Mouse (Mus musculus): ENCODE measurements around the gene Defa30. TPM values are rescaled to one million over a fixed set of nuclear protein-coding genes. Genes with fewer than 3 reads are reported as not detected.
"Not testable (repeated sequence)": the region's sequence is repeated elsewhere in the genome, so short reads cannot be mapped to it uniquely, and the experiment has no call there.

Defa30 gene
- total RNA-seq (2014; rRNA removed; ENCODE audit: low replicate concordance) (not detected in 2 replicates), polyA plus RNA-seq (2015; fragmentation: Nextera tagmentation; extraction: Ambion mirVana) (not detected in 2 replicates)

DNA sequence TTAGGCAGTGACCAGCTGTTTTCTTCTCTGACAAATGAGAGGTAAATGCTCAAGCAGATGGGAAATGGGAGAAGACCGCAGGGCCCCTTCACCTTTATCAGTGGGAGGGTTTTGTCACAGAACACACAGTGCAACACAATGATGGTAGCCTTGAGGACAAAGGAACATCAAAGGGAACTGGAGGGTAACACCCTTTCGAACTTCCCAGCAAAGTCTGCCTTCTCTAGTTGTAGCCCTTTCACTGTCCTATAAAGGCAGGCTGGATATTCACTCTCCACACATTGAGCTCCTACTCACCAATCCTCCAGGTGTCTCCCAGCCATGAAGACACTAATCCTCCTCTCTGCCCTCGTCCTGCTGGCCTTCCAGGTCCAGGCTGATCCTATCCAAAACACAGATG is at the start of gene Defa30:
Gene Defa30, plus strand, starts transcription at position 301 of the 400 bp plus-strand sequence.
- H3K9me3 ChIP-seq (replicated peaks; ENCODE audit: control insufficient read depth, low read length); H3K4me3 ChIP-seq (ENCODE audit: low read depth, low read length); H3K4me2 ChIP-seq (ENCODE audit: low read depth, low read length); H3K27ac ChIP-seq (ENCODE audit: low read depth); H3K4me1 ChIP-seq (ENCODE audit: control insufficient read depth, insufficient read depth); H3K36me3 ChIP-seq (replicated peaks; ENCODE audit: control insufficient read depth, insufficient read depth, low read length); DNase-seq (ENCODE audit: low spot score); H3K27me3 ChIP-seq (ENCODE audit: control insufficient read depth, insufficient read depth, low read length); H3K9ac ChIP-seq (replicated peaks; ENCODE audit: low read depth, low read length); ATAC-seq (ENCODE audit: insufficient read depth, low read depth): not testable (repeated sequence)
- 52% methylated on average over 3 of the region's 3 CpGs for WGBS

- H3K9ac ChIP-seq (replicated peaks; ENCODE audit: low read depth, low read length), result no peak overlapping the region
- H3K4me3 ChIP-seq (ENCODE audit: low read depth, low read length), result no peak overlapping the region
- ATAC-seq (ENCODE audit: insufficient read depth, low read depth) (no peak), DNase-seq (ENCODE audit: low spot score) (no peak)
- 26% methylated on average over 4 of the region's 4 CpGs for WGBS
- no peaks in the 10 kb centered on the region for H3K36me3 ChIP-seq (replicated peaks; ENCODE audit: control insufficient read depth, insufficient read depth, low read length)
- H3K27ac ChIP-seq (ENCODE audit: low read depth), result no peak overlapping the region
- H3K4me1 ChIP-seq (ENCODE audit: control insufficient read depth, insufficient read depth), result no peaks in the 10 kb centered on the region
- TF ChIP-seq CTCF (IDR thresholded peaks at IDR 0.05; ENCODE audit: low read depth), result peak; percentile 13; the same call in 1 of the 2 replicates
- TF ChIP-seq EP300 (IDR thresholded peaks at IDR 0.05; ENCODE audit: low read depth), result no peak
- H3K9me3 ChIP-seq (replicated peaks; ENCODE audit: control insufficient read depth, low read length), result no peaks in the 10 kb centered on the region
- no peaks in the 10 kb centered on the region for H3K27me3 ChIP-seq (ENCODE audit: control insufficient read depth, insufficient read depth, low read length)
- no peak overlapping the region for H3K4me2 ChIP-seq (ENCODE audit: low read depth, low read length)
Measured at GRCm38 (mm10) chr8:21093106-21093505, 41.3 kb upstream of the Defa30 start.

GRCm38 (mm10) chr8:21095950-21096349 is 38.5 kb upstream of the Defa30 start, which contains the start of gene Gm14851:
TSS of gene Gm14851 (minus strand) at chr8:21096050.
- DNase-seq (ENCODE audit: low spot score); ATAC-seq (ENCODE audit: insufficient read depth, low read depth); H3K4me3 ChIP-seq (ENCODE audit: low read depth, low read length); H3K36me3 ChIP-seq (replicated peaks; ENCODE audit: control insufficient read depth, insufficient read depth, low read length); H3K4me2 ChIP-seq (ENCODE audit: low read depth, low read length); H3K27me3 ChIP-seq (ENCODE audit: control insufficient read depth, insufficient read depth, low read length); H3K9ac ChIP-seq (replicated peaks; ENCODE audit: low read depth, low read length); H3K27ac ChIP-seq (ENCODE audit: low read depth); H3K4me1 ChIP-seq (ENCODE audit: control insufficient read depth, insufficient read depth); H3K9me3 ChIP-seq (replicated peaks; ENCODE audit: control insufficient read depth, low read length): not testable (repeated sequence)
- no CpG with 5 or more reads among the region's 2 CpGs for WGBS

DNA sequence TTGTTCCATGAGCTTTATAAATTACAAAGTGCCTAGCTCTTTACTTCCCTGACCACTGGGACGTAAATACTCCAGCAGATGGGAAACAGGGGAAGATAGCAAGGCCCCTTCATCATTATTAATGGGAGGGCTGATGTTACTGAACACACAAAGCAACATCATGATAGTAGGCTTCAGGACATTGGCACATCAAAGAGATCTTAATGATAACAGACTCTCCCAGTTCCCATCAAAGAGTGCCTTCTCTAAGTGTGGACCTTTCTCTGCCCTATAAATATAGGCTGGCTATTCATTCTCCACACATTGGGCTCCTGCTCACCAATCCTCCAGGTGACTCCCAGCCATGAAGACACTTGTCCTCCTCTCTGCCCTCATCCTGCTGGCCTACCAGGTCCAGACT is 27.5 kb downstream of the Defa30 start, which contains the start of gene Defa22:
Gene Defa22, plus strand, starts transcription at position 301 of the 400 bp plus-strand sequence.
- H3K4me3 ChIP-seq (ENCODE audit: low read depth, low read length); ATAC-seq (ENCODE audit: insufficient read depth, low read depth); H3K27me3 ChIP-seq (ENCODE audit: control insufficient read depth, insufficient read depth, low read length); H3K36me3 ChIP-seq (replicated peaks; ENCODE audit: control insufficient read depth, insufficient read depth, low read length); H3K4me2 ChIP-seq (ENCODE audit: low read depth, low read length); H3K9me3 ChIP-seq (replicated peaks; ENCODE audit: control insufficient read depth, low read length); H3K9ac ChIP-seq (replicated peaks; ENCODE audit: low read depth, low read length); H3K4me1 ChIP-seq (ENCODE audit: control insufficient read depth, insufficient read depth); H3K27ac ChIP-seq (ENCODE audit: low read depth); DNase-seq (ENCODE audit: low spot score): not testable (repeated sequence)
- no CpG with 5 or more reads among the region's 1 CpGs for WGBS

Other genes starting within 250 kb of the Defa30 start
- not detected in 2 replicates for gene Defb33, start 242.0 kb upstream of the Defa30 start, total RNA-seq (2014; rRNA removed; ENCODE audit: low replicate concordance)
- not detected in 2 replicates for gene Defb33, start 242.0 kb upstream of the Defa30 start, polyA plus RNA-seq (2015; fragmentation: Nextera tagmentation; extraction: Ambion mirVana)
- not detected in 2 replicates for gene Gm15056, start 232.0 kb upstream of the Defa30 start, total RNA-seq (2014; rRNA removed; ENCODE audit: low replicate concordance)
- not detected in 2 replicates for gene Gm15056, start 232.0 kb upstream of the Defa30 start, polyA plus RNA-seq (2015; fragmentation: Nextera tagmentation; extraction: Ambion mirVana)
- gene Gm6040, start 212.6 kb upstream of the Defa30 start, total RNA-seq (2014; rRNA removed; ENCODE audit: low replicate concordance), result not detected in 2 replicates
- gene Gm6040, start 212.6 kb upstream of the Defa30 start, polyA plus RNA-seq (2015; fragmentation: Nextera tagmentation; extraction: Ambion mirVana), result not detected in 2 replicates
- not detected in 2 replicates for gene AY761185, start 189.9 kb upstream of the Defa30 start, total RNA-seq (2014; rRNA removed; ENCODE audit: low replicate concordance)
- gene AY761185, start 189.9 kb upstream of the Defa30 start, polyA plus RNA-seq (2015; fragmentation: Nextera tagmentation; extraction: Ambion mirVana), result not detected in 2 replicates
- gene Defa21, start 109.1 kb upstream of the Defa30 start, total RNA-seq (2014; rRNA removed; ENCODE audit: low replicate concordance), result not detected in 2 replicates
- not detected in 2 replicates for gene Defa21, start 109.1 kb upstream of the Defa30 start, polyA plus RNA-seq (2015; fragmentation: Nextera tagmentation; extraction: Ambion mirVana)
- not detected in 2 replicates for gene Defa23, start 79.6 kb upstream of the Defa30 start, total RNA-seq (2014; rRNA removed; ENCODE audit: low replicate concordance)
- gene Defa23, start 79.6 kb upstream of the Defa30 start, polyA plus RNA-seq (2015; fragmentation: Nextera tagmentation; extraction: Ambion mirVana), result not detected in 2 replicates
- gene Defa35, start 69.6 kb upstream of the Defa30 start, total RNA-seq (2014; rRNA removed; ENCODE audit: low replicate concordance), result not detected in 2 replicates
- gene Defa35, start 69.6 kb upstream of the Defa30 start, polyA plus RNA-seq (2015; fragmentation: Nextera tagmentation; extraction: Ambion mirVana), result not detected in 2 replicates
- gene Defa25, start 50.2 kb upstream of the Defa30 start, total RNA-seq (2014; rRNA removed; ENCODE audit: low replicate concordance), result not detected in 2 replicates
- gene Defa25, start 50.2 kb upstream of the Defa30 start, polyA plus RNA-seq (2015; fragmentation: Nextera tagmentation; extraction: Ambion mirVana), result not detected in 2 replicates
- gene Gm14851, start 38.6 kb upstream of the Defa30 start, total RNA-seq (2014; rRNA removed; ENCODE audit: low replicate concordance), result not detected in 2 replicates
- gene Gm14851, start 38.6 kb upstream of the Defa30 start, polyA plus RNA-seq (2015; fragmentation: Nextera tagmentation; extraction: Ambion mirVana), result not detected in 2 replicates
- gene Defa22, start 27.6 kb downstream of the Defa30 start, total RNA-seq (2014; rRNA removed; ENCODE audit: low replicate concordance), result not detected in 2 replicates
- not detected in 2 replicates for gene Defa22, start 27.6 kb downstream of the Defa30 start, polyA plus RNA-seq (2015; fragmentation: Nextera tagmentation; extraction: Ambion mirVana)
- gene Defa31, start 57.0 kb downstream of the Defa30 start, total RNA-seq (2014; rRNA removed; ENCODE audit: low replicate concordance), result not detected in 2 replicates
- gene Defa31, start 57.0 kb downstream of the Defa30 start, polyA plus RNA-seq (2015; fragmentation: Nextera tagmentation; extraction: Ambion mirVana), result not detected in 2 replicates
- not detected in 2 replicates for gene Gm15293, start 66.9 kb downstream of the Defa30 start, total RNA-seq (2014; rRNA removed; ENCODE audit: low replicate concordance)
- gene Gm15293, start 66.9 kb downstream of the Defa30 start, polyA plus RNA-seq (2015; fragmentation: Nextera tagmentation; extraction: Ambion mirVana), result not detected in 2 replicates
- gene Gm15292, start 115.1 kb downstream of the Defa30 start, total RNA-seq (2014; rRNA removed; ENCODE audit: low replicate concordance), result not detected in 2 replicates
- not detected in 2 replicates for gene Gm15292, start 115.1 kb downstream of the Defa30 start, polyA plus RNA-seq (2015; fragmentation: Nextera tagmentation; extraction: Ambion mirVana)
- gene Defa27, start 180.9 kb downstream of the Defa30 start, total RNA-seq (2014; rRNA removed; ENCODE audit: low replicate concordance), result not detected in 2 replicates
- not detected in 2 replicates for gene Defa27, start 180.9 kb downstream of the Defa30 start, polyA plus RNA-seq (2015; fragmentation: Nextera tagmentation; extraction: Ambion mirVana)
- not detected in 2 replicates for gene Defa29, start 192.4 kb downstream of the Defa30 start, total RNA-seq (2014; rRNA removed; ENCODE audit: low replicate concordance)
- not detected in 2 replicates for gene Defa29, start 192.4 kb downstream of the Defa30 start, polyA plus RNA-seq (2015; fragmentation: Nextera tagmentation; extraction: Ambion mirVana)
- not detected in 2 replicates for gene Defa2, start 243.9 kb downstream of the Defa30 start, total RNA-seq (2014; rRNA removed; ENCODE audit: low replicate concordance)
- not detected in 2 replicates for gene Defa2, start 243.9 kb downstream of the Defa30 start, polyA plus RNA-seq (2015; fragmentation: Nextera tagmentation; extraction: Ambion mirVana)

All from heart, postnatal 0 days (tissue).